Mouse (Mus musculus): ENCODE measurements at regions not wholly inside any gene's neighbourhood (a gene's known extent, or its start where the extent isn't known, plus 50 kb on each side); places are given as distances from the start of the nearest gene placed in this dataset.

GRCm38 (mm10) chr13:64594376-64594775 is 96.8 kb upstream of the Fam240b start:
- 38% methylated on average over 1 of the region's 1 CpGs for WGBS
- Histone ChIP-seq H3K4me2 (replicated peaks; ENCODE audit: low read depth, low read length) (no peak overlapping the region), H3K27me3 (replicated peaks; ENCODE audit: insufficient read depth, low read length) (no peaks in the 10 kb centered on the region), H3K4me3 (ENCODE audit: low read depth, low read length) (no peak overlapping the region), H3K27ac (ENCODE audit: low read length) (no peak overlapping the region), H3K36me3 (ENCODE audit: insufficient read depth, low read length) (no peaks in the 10 kb centered on the region), H3K9ac (replicated peaks; ENCODE audit: low read depth) (no peak overlapping the region), H3K4me1 (ENCODE audit: insufficient read depth, low read depth, low read length) (no peaks in the 10 kb centered on the region), H3K9me3 (ENCODE audit: low read length) (no peaks in the 10 kb centered on the region)
- DNase-seq (ENCODE audit: low spot score) (no peak), ATAC-seq (no peak)
- TF ChIP-seq CTCF (IDR thresholded peaks at IDR 0.05), result no peak
- TF ChIP-seq EP300 (IDR thresholded peaks at IDR 0.05), result no peak

GRCm38 (mm10) chr13:64573711-64574110 is 76.1 kb upstream of the Fam240b start:
- no peaks in the 10 kb centered on the region for H3K27me3 ChIP-seq (replicated peaks; ENCODE audit: insufficient read depth, low read length)
- no peak overlapping the region for H3K4me2 ChIP-seq (replicated peaks; ENCODE audit: low read depth, low read length)
- H3K27ac ChIP-seq (ENCODE audit: low read length), result no peak overlapping the region
- no peaks in the 10 kb centered on the region for H3K36me3 ChIP-seq (ENCODE audit: insufficient read depth, low read length)
- no peaks in the 10 kb centered on the region for H3K9me3 ChIP-seq (ENCODE audit: low read length)
- H3K9ac ChIP-seq (replicated peaks; ENCODE audit: low read depth), result no peak overlapping the region
- no peak for TF ChIP-seq EP300 (IDR thresholded peaks at IDR 0.05)
- TF ChIP-seq CTCF (IDR thresholded peaks at IDR 0.05), result peak; percentile 58
- H3K4me3 ChIP-seq (ENCODE audit: low read depth, low read length), result no peak overlapping the region
- no peaks in the 10 kb centered on the region for H3K4me1 ChIP-seq (ENCODE audit: insufficient read depth, low read depth, low read length)
- peak; percentile 8 for DNase-seq (ENCODE audit: low spot score)
- 40% methylated on average over 2 of the region's 2 CpGs for WGBS
- ATAC-seq, result no peak

GRCm38 (mm10) chr13:64568876-64569275 is 71.3 kb upstream of the Fam240b start:
- Histone ChIP-seq H3K36me3 (ENCODE audit: insufficient read depth, low read length) (no peaks in the 10 kb centered on the region), H3K4me1 (ENCODE audit: insufficient read depth, low read depth, low read length) (no peaks in the 10 kb centered on the region), H3K9ac (replicated peaks; ENCODE audit: low read depth) (no peak overlapping the region), H3K27me3 (replicated peaks; ENCODE audit: insufficient read depth, low read length) (no peaks in the 10 kb centered on the region), H3K4me3 (ENCODE audit: low read depth, low read length) (no peak overlapping the region), H3K27ac (ENCODE audit: low read length) (no peak overlapping the region), H3K4me2 (replicated peaks; ENCODE audit: low read depth, low read length) (no peak overlapping the region), H3K9me3 (ENCODE audit: low read length) (no peaks in the 10 kb centered on the region)
- ATAC-seq (no peak), DNase-seq (ENCODE audit: low spot score) (no peak)
- TF ChIP-seq CTCF (IDR thresholded peaks at IDR 0.05), result no peak
- no peak for TF ChIP-seq EP300 (IDR thresholded peaks at IDR 0.05)
- WGBS, result 84% methylated on average over 6 of the region's 6 CpGs

GRCm38 (mm10) chr13:64566966-64567708 is 69.5 kb upstream of the Fam240b start:
- H3K27ac ChIP-seq (ENCODE audit: low read length), result no peak overlapping the region
- H3K9ac ChIP-seq (replicated peaks; ENCODE audit: low read depth), result no peak overlapping the region
- H3K4me3 ChIP-seq (ENCODE audit: low read depth, low read length), result no peak overlapping the region
- TF ChIP-seq EP300 (IDR thresholded peaks at IDR 0.05) (no peak), CTCF (IDR thresholded peaks at IDR 0.05) (no peak)
- ATAC-seq (no peak), DNase-seq (ENCODE audit: low spot score) (no peak)
- no peaks in the 10 kb centered on the region for H3K36me3 ChIP-seq (ENCODE audit: insufficient read depth, low read length)
- 68% methylated on average over 2 of the region's 2 CpGs for WGBS
- H3K27me3 ChIP-seq (replicated peaks; ENCODE audit: insufficient read depth, low read length), result no peaks in the 10 kb centered on the region
- H3K4me1 ChIP-seq (ENCODE audit: insufficient read depth, low read depth, low read length), result no peaks in the 10 kb centered on the region
- H3K9me3 ChIP-seq (ENCODE audit: low read length), result no peaks in the 10 kb centered on the region
- no peak overlapping the region for H3K4me2 ChIP-seq (replicated peaks; ENCODE audit: low read depth, low read length)

- no peaks in the 10 kb centered on the region for H3K27me3 ChIP-seq (replicated peaks; ENCODE audit: insufficient read depth, low read length)
- no peaks in the 10 kb centered on the region for H3K9me3 ChIP-seq (ENCODE audit: low read length)
- no peak for TF ChIP-seq CTCF (IDR thresholded peaks at IDR 0.05)
- H3K4me1 ChIP-seq (ENCODE audit: insufficient read depth, low read depth, low read length), result no peaks in the 10 kb centered on the region
- H3K9ac ChIP-seq (replicated peaks; ENCODE audit: low read depth), result no peak overlapping the region
- no peak overlapping the region for H3K4me3 ChIP-seq (ENCODE audit: low read depth, low read length)
- DNase-seq (ENCODE audit: low spot score) (no peak), ATAC-seq (no peak)
- H3K27ac ChIP-seq (ENCODE audit: low read length), result no peak overlapping the region
- no peaks in the 10 kb centered on the region for H3K36me3 ChIP-seq (ENCODE audit: insufficient read depth, low read length)
- H3K4me2 ChIP-seq (replicated peaks; ENCODE audit: low read depth, low read length), result no peak overlapping the region
These were observed 68.2 kb upstream of the Fam240b start for GRCm38 (mm10) chr13:64565791-64566190.
